Mouse (Mus musculus) limb, embryonic 14.5 days (tissue): ENCODE measurements around the gene Coil. TPM values are rescaled to one million over a fixed set of nuclear protein-coding genes. Genes with fewer than 3 reads are reported as not detected.

Source experiments
- ATAC-seq: fragments of 200-750 bp; cut with Nextera tagmentation; 2 replicates; pipeline ENCODE4 v1.8.0; 2017; ENCODE audit warnings: low read depth, moderate number of reproducible peaks, moderate TSS enrichment; ENCODE audit not compliant: low FRiP score
- DNase-seq: peaks from one replicate; pipeline ENCODE4 v3.0.0-alpha.2; 2015; ENCODE audit warnings: low spot score
- H3K27ac ChIP-seq: fragments of 300-500 bp; sonication (generic); replicated peaks from 2 replicates; pipeline ENCODE4 v1.5.1; 2014; ENCODE audit warnings: low read depth, mild to moderate bottlenecking, low read length, moderate library complexity, mixed read lengths
- H3K27me3 ChIP-seq: fragments of 300-500 bp; sonication (generic); 2 replicates; pipeline ENCODE4 v1.6.1; 2014; ENCODE audit warnings: low read length, mixed read lengths; ENCODE audit not compliant: control insufficient read depth, insufficient read depth
- H3K36me3 ChIP-seq: fragments of 300-500 bp; sonication (generic); 2 replicates; pipeline ENCODE4 v1.6.1; 2014; ENCODE audit warnings: mild to moderate bottlenecking, low read length, moderate library complexity, mixed read lengths; ENCODE audit not compliant: control insufficient read depth, insufficient read depth
- H3K4me1 ChIP-seq: fragments of 300-500 bp; sonication (generic); 2 replicates; pipeline ENCODE4 v1.6.1; 2014; ENCODE audit warnings: antibody characterized with exemption, low read length, mixed read lengths; ENCODE audit not compliant: control insufficient read depth, insufficient read depth
- H3K4me2 ChIP-seq: fragments of 300-500 bp; sonication (generic); replicated peaks from 2 replicates; pipeline ENCODE4 v1.6.1; 2014; ENCODE audit warnings: low read depth, mild to moderate bottlenecking, low read length, moderate library complexity; ENCODE audit not compliant: severe bottlenecking
- H3K4me3 ChIP-seq: fragments of 300-500 bp; sonication (generic); replicated peaks from 2 replicates; pipeline ENCODE4 v1.5.1; 2014; ENCODE audit warnings: low read length
- H3K9ac ChIP-seq: fragments of 300-500 bp; sonication (generic); 2 replicates; pipeline ENCODE4 v1.6.1; 2014; ENCODE audit warnings: mild to moderate bottlenecking, low read depth, low read length, moderate library complexity; ENCODE audit not compliant: severe bottlenecking
- H3K9me3 ChIP-seq: fragments of 300-500 bp; sonication (generic); 2 replicates; pipeline ENCODE4 v1.6.1; 2016; ENCODE audit warnings: low read length; ENCODE audit not compliant: control insufficient read depth
- POLR2A ChIP-seq: fragments of 200-500 bp; IDR thresholded peaks from 2 replicates; pipeline ENCODE4 v1.8.0; 2012; ENCODE audit warnings: inconsistent platforms, mild to moderate bottlenecking, moderate library complexity, borderline replicate concordance; ENCODE audit not compliant: insufficient read depth, insufficient read length; ENCODE audit errors: extremely low read depth
- WGBS: fragments of 180-500 bp; shearing (Covaris S2); extraction: QIAGEN DNeasy Blood & Tissue Kit; methylation state at CpG from one replicate; pipeline ENCODE4 v1.1.7; 2014; 5-methylcytosine and 5-hydroxymethylcytosine counted together
- polyA plus RNA-seq, 2 experiments: library from polyadenylated mRNA; depleted of rRNA in 1 of 2; stranded (reverse) in 1 of 2; unstranded in 1 of 2; fragments of >200 nt; fragmentation: Nextera tagmentation in 1 of 2; extraction: Ambion mirVana in 1 of 2; gene quantifications; 2 replicates each; pipeline versions ENCODE4 v1.2.1 to v1.2.3; 2012 to 2014

The Coil gene
- polyA plus RNA-seq, 2 experiments = 12.4 to 21.6 TPM

GRCm38 (mm10) chr11:88948896-88949295 is 21.2 kb upstream of the Coil start:
- no peak overlapping the region for H3K4me3 ChIP-seq
- no peak overlapping the region for H3K9ac ChIP-seq
- no peak overlapping the region for H3K27ac ChIP-seq
- H3K4me1 ChIP-seq = peaks cover 3% of the 10 kb centered on the region; the same call in 1 of the 2 replicates
- ATAC-seq (no peak), DNase-seq (peak; percentile 11)
- no peaks in the 10 kb centered on the region for H3K9me3 ChIP-seq
- H3K36me3 ChIP-seq = peaks cover 39% of the 10 kb centered on the region
- 75% methylated on average over 8 of the region's 8 CpGs for WGBS
- H3K4me2 ChIP-seq = no peak overlapping the region
- H3K27me3 ChIP-seq = no peaks in the 10 kb centered on the region
- TF ChIP-seq POLR2A = no peak

GRCm38 (mm10) chr11:88949802-88950639 is 20.0 kb upstream of the Coil start:
- no peak overlapping the region for H3K27ac ChIP-seq
- no peaks in the 10 kb centered on the region for H3K27me3 ChIP-seq
- peaks cover 28% of the 10 kb centered on the region for H3K36me3 ChIP-seq
- no peaks in the 10 kb centered on the region for H3K9me3 ChIP-seq
- H3K4me1 ChIP-seq = peaks cover 7% of the 10 kb centered on the region; the same call in 1 of the 2 replicates
- WGBS = 87% methylated on average over 8 of the region's 8 CpGs
- TF ChIP-seq POLR2A = no peak
- ATAC-seq = no peak
- no peak for DNase-seq
- H3K4me2 ChIP-seq = no peak overlapping the region
- H3K4me3 ChIP-seq = no peak overlapping the region
- no peak overlapping the region for H3K9ac ChIP-seq

- Histone ChIP-seq H3K9me3 (no peaks in the 10 kb centered on the region), H3K27me3 (no peaks in the 10 kb centered on the region), H3K4me3 (no peak overlapping the region), H3K27ac (no peak overlapping the region), H3K36me3 (peaks cover 23% of the 10 kb centered on the region), H3K4me1 (peaks cover 11% of the 10 kb centered on the region; the same call in 1 of the 2 replicates), H3K9ac (no peak overlapping the region), H3K4me2 (no peak overlapping the region)
- no peak for ATAC-seq
- TF ChIP-seq POLR2A = no peak
- 88% methylated on average over 13 of the region's 13 CpGs for WGBS
- DNase-seq = no peak
Observed at GRCm38 (mm10) chr11:88950640-88951250, 19.3 kb upstream of the Coil start.

- H3K36me3 ChIP-seq = peaks cover 17% of the 10 kb centered on the region
- H3K4me1 ChIP-seq = peaks cover 11% of the 10 kb centered on the region; the same call in 1 of the 2 replicates
- no peak overlapping the region for H3K27ac ChIP-seq
- H3K4me2 ChIP-seq = no peak overlapping the region
- H3K27me3 ChIP-seq = no peaks in the 10 kb centered on the region
- H3K9ac ChIP-seq = no peak overlapping the region
- H3K4me3 ChIP-seq = no peak overlapping the region
- TF ChIP-seq POLR2A = no peak
- DNase-seq (no peak), ATAC-seq (no peak)
- WGBS = 93% methylated on average over 2 of the region's 2 CpGs
- H3K9me3 ChIP-seq = no peaks in the 10 kb centered on the region
Observed at GRCm38 (mm10) chr11:88951576-88951975, 18.5 kb upstream of the Coil start.

GRCm38 (mm10) chr11:88952117-88952516 is 17.9 kb upstream of the Coil start:
- no peak for ATAC-seq
- no peak overlapping the region for H3K27ac ChIP-seq
- TF ChIP-seq POLR2A = no peak
- H3K27me3 ChIP-seq = no peaks in the 10 kb centered on the region
- no peak overlapping the region for H3K4me3 ChIP-seq
- DNase-seq = no peak
- H3K36me3 ChIP-seq = peaks cover 11% of the 10 kb centered on the region
- peaks cover 11% of the 10 kb centered on the region; the same call in 1 of the 2 replicates for H3K4me1 ChIP-seq
- no peaks in the 10 kb centered on the region for H3K9me3 ChIP-seq
- H3K9ac ChIP-seq = no peak overlapping the region
- no peak overlapping the region for H3K4me2 ChIP-seq
- 95% methylated on average over 5 of the region's 5 CpGs for WGBS
